Mouse (Mus musculus) monocyte, adult 2 months (primary cell): ENCODE results near the gene Commd9.

Source experiments
- DNase-seq, 2 experiments: peaks; one replicate each; pipeline ENCODE4 v3.0.0; 2022; ENCODE audit warnings: low spot score in 2 of 2, low read depth in 1 of 2

The Commd9 gene

GRCm38 (mm10) chr2:101908773-101909172, 22.7 kb downstream of the Commd9 start:
- DNase-seq, result no peak

- DNase-seq, result no peak
Observed at GRCm38 (mm10) chr2:101909326-101910080, 23.5 kb downstream of the Commd9 start.

GRCm38 (mm10) chr2:101918518-101918917, 32.5 kb downstream of the Commd9 start:
- DNase-seq, result no peak

GRCm38 (mm10) chr2:101920136-101920554, 34.1 kb downstream of the Commd9 start:
- no peak for DNase-seq

- peak in 1 of 2 experiments; percentile 7 for DNase-seq
Observed at GRCm38 (mm10) chr2:101922302-101922701, 36.3 kb downstream of the Commd9 start.

- no peak for DNase-seq
Observed at GRCm38 (mm10) chr2:101923181-101923580, 37.1 kb downstream of the Commd9 start.

GRCm38 (mm10) chr2:101925183-101925582, 39.1 kb downstream of the Commd9 start:
- no peak for DNase-seq

GRCm38 (mm10) chr2:101925591-101926188, 39.6 kb downstream of the Commd9 start:
- no peak for DNase-seq

- no peak for DNase-seq
Observed at GRCm38 (mm10) chr2:101932169-101932936, 46.3 kb downstream of the Commd9 start.

GRCm38 (mm10) chr2:101933301-101933700, 47.3 kb downstream of the Commd9 start:
- DNase-seq, result no peak

GRCm38 (mm10) chr2:101935006-101935405, 49.0 kb downstream of the Commd9 start:
- no peak for DNase-seq

GRCm38 (mm10) chr2:101950716-101951520, 64.9 kb downstream of the Commd9 start:
- no peak for DNase-seq
